Mouse (Mus musculus): Measurements from ENCODE around the gene Tet2. TPM values are rescaled to one million over a fixed set of nuclear protein-coding genes. Genes with fewer than 3 reads are reported as not detected.
A peak's percentile ranks its signal among the peaks of the same experiment; 100 is the strongest.
"Not testable (repeated sequence)": the region's sequence is repeated elsewhere in the genome, so short reads cannot be mapped to it uniquely, and the experiment has no call there.

Tet2 gene
- polyA plus RNA-seq, 1 experiment from 2014 or later, result 28.3 TPM

- peak; percentile 96 for ATAC-seq (ENCODE audit: low FRiP score)
- WGBS, result under 1% methylated on average over 37 of the region's 52 CpGs
Measured at GRCm38 (mm10) chr3:133544131-133544550, 798 bp downstream of the Tet2 start.

GRCm38 (mm10) chr3:133543101-133544020 lies 1.6 kb downstream of the Tet2 start:
- H3K9me3 ChIP-seq (replicated peaks), result 0 out of 2 replicates have a peak, but pooled peaks cover 3% of the 10 kb centered on the region
- 1% methylated on average over 21 of the region's 21 CpGs for WGBS
- H3K27me3 ChIP-seq, result no peaks in the 10 kb centered on the region
- peak overlapping the region; percentile 64 for H3K4me2 ChIP-seq (replicated peaks)
- H3K27ac ChIP-seq, result peak overlapping the region; percentile 89
- H3K36me3 ChIP-seq, result peaks cover 4% of the 10 kb centered on the region
- ATAC-seq (ENCODE audit: low FRiP score), result peak; percentile 33
- peak overlapping the region; percentile 89 for H3K9ac ChIP-seq
- H3K4me3 ChIP-seq, result peak overlapping the region; percentile 85
- peaks cover 16% of the 10 kb centered on the region for H3K4me1 ChIP-seq

More at GRCm38 (mm10) chr3:133544131-133544550, 798 bp downstream of the Tet2 start:
- peak overlapping the region; percentile 85 for H3K4me3 ChIP-seq
- H3K9ac ChIP-seq, result peak overlapping the region; percentile 89
- no peaks in the 10 kb centered on the region for H3K27me3 ChIP-seq
- H3K4me1 ChIP-seq, result peaks cover 16% of the 10 kb centered on the region
- H3K4me2 ChIP-seq (replicated peaks), result peak overlapping the region; percentile 64
- no peaks in the 10 kb centered on the region for H3K36me3 ChIP-seq
- H3K27ac ChIP-seq, result peak overlapping the region; percentile 89
- no peaks in the 10 kb centered on the region for H3K9me3 ChIP-seq (replicated peaks)

- ATAC-seq (ENCODE audit: low FRiP score), result no peak
- no peaks in the 10 kb centered on the region for H3K27me3 ChIP-seq
- H3K36me3 ChIP-seq, result peaks cover 13% of the 10 kb centered on the region
- H3K9me3 ChIP-seq (replicated peaks), result 0 out of 2 replicates have a peak, but pooled peaks cover 3% of the 10 kb centered on the region
- 0 out of 2 replicates have a peak overlapping the region, but pooled peaks have one; percentile 4 for H3K4me3 ChIP-seq
- H3K9ac ChIP-seq, result no peak overlapping the region
- peaks cover 16% of the 10 kb centered on the region for H3K4me1 ChIP-seq
- H3K27ac ChIP-seq, result no peak overlapping the region
- H3K4me2 ChIP-seq (replicated peaks), result peak overlapping the region; percentile 64
Measured at GRCm38 (mm10) chr3:133542084-133542483, 2.9 kb downstream of the Tet2 start.

GRCm38 (mm10) chr3:133541000-133541399 lies 3.9 kb downstream of the Tet2 start:
- H3K9me3 ChIP-seq (replicated peaks), result 0 out of 2 replicates have a peak, but pooled peaks cover 3% of the 10 kb centered on the region
- no peak for ATAC-seq (ENCODE audit: low FRiP score)
- H3K27me3 ChIP-seq, result no peaks in the 10 kb centered on the region
- peaks cover 17% of the 10 kb centered on the region for H3K36me3 ChIP-seq
- no peak overlapping the region for H3K4me2 ChIP-seq (replicated peaks)
- H3K27ac ChIP-seq, result no peak overlapping the region
- H3K4me1 ChIP-seq, result peaks cover 16% of the 10 kb centered on the region
- no peak overlapping the region for H3K4me3 ChIP-seq
- H3K9ac ChIP-seq, result no peak overlapping the region

- Histone ChIP-seq H3K27me3 (no peaks in the 10 kb centered on the region), H3K4me1 (peaks cover 12% of the 10 kb centered on the region), H3K4me2 (replicated peaks) (no peak overlapping the region), H3K36me3 (peaks cover 17% of the 10 kb centered on the region), H3K27ac (no peak overlapping the region), H3K9ac (no peak overlapping the region), H3K9me3 (replicated peaks) (0 out of 2 replicates have a peak, but pooled peaks cover 3% of the 10 kb centered on the region), H3K4me3 (no peak overlapping the region)
- 84% methylated on average over 4 of the region's 4 CpGs for WGBS
- ATAC-seq (ENCODE audit: low FRiP score), result no peak
Measured at GRCm38 (mm10) chr3:133539991-133540390, 4.9 kb downstream of the Tet2 start.

GRCm38 (mm10) chr3:133538499-133538898 lies 6.4 kb downstream of the Tet2 start:
- H3K4me1 ChIP-seq, result peaks cover 20% of the 10 kb centered on the region
- H3K9ac ChIP-seq; H3K27me3 ChIP-seq; ATAC-seq (ENCODE audit: low FRiP score); H3K4me3 ChIP-seq; H3K27ac ChIP-seq; H3K9me3 ChIP-seq (replicated peaks); H3K4me2 ChIP-seq (replicated peaks): not testable (repeated sequence)
- WGBS, result 96% methylated on average over 4 of the region's 4 CpGs
- peaks cover 17% of the 10 kb centered on the region for H3K36me3 ChIP-seq

GRCm38 (mm10) chr3:133535644-133536043 lies 9.3 kb downstream of the Tet2 start:
- Histone ChIP-seq H3K9me3 (replicated peaks) (0 out of 2 replicates have a peak, but pooled peaks cover 3% of the 10 kb centered on the region), H3K27me3 (no peaks in the 10 kb centered on the region), H3K9ac (no peak overlapping the region), H3K4me3 (no peak overlapping the region), H3K4me2 (replicated peaks) (no peak overlapping the region), H3K27ac (no peak overlapping the region), H3K36me3 (peaks cover 17% of the 10 kb centered on the region), H3K4me1 (peaks cover 11% of the 10 kb centered on the region)
- 87% methylated on average over 6 of the region's 6 CpGs for WGBS
- no peak for ATAC-seq (ENCODE audit: low FRiP score)

- H3K4me3 ChIP-seq, result no peak overlapping the region
- H3K27ac ChIP-seq, result no peak overlapping the region
- H3K9ac ChIP-seq, result no peak overlapping the region
- 0 out of 2 replicates have a peak, but pooled peaks cover 3% of the 10 kb centered on the region for H3K9me3 ChIP-seq (replicated peaks)
- peaks cover 17% of the 10 kb centered on the region for H3K36me3 ChIP-seq
- H3K27me3 ChIP-seq, result no peaks in the 10 kb centered on the region
- no peak for ATAC-seq (ENCODE audit: low FRiP score)
- no peak overlapping the region for H3K4me2 ChIP-seq (replicated peaks)
- H3K4me1 ChIP-seq, result peaks cover 8% of the 10 kb centered on the region
- 16% methylated on average over 6 of the region's 6 CpGs for WGBS
Measured at GRCm38 (mm10) chr3:133534066-133534465, 10.9 kb downstream of the Tet2 start.

GRCm38 (mm10) chr3:133533272-133533995 lies 11.5 kb downstream of the Tet2 start:
- H3K36me3 ChIP-seq, result 0 out of 2 replicates have a peak, but pooled peaks cover 13% of the 10 kb centered on the region
- WGBS, result 56% methylated on average over 11 of the region's 11 CpGs
- ATAC-seq (ENCODE audit: low FRiP score), result no peak
- no peak overlapping the region for H3K4me2 ChIP-seq (replicated peaks)
- no peaks in the 10 kb centered on the region for H3K9me3 ChIP-seq (replicated peaks)
- no peak overlapping the region for H3K27ac ChIP-seq
- peaks cover 8% of the 10 kb centered on the region for H3K4me1 ChIP-seq
- H3K27me3 ChIP-seq, result no peaks in the 10 kb centered on the region
- no peak overlapping the region for H3K4me3 ChIP-seq
- no peak overlapping the region for H3K9ac ChIP-seq

- 68% methylated on average over 3 of the region's 3 CpGs for WGBS
Measured at GRCm38 (mm10) chr3:133532806-133533205, 12.1 kb downstream of the Tet2 start.

GRCm38 (mm10) chr3:133532252-133532651 lies 12.7 kb downstream of the Tet2 start:
- Histone ChIP-seq H3K4me1 (peaks cover 8% of the 10 kb centered on the region), H3K9me3 (replicated peaks) (no peaks in the 10 kb centered on the region), H3K27ac (no peak overlapping the region), H3K9ac (no peak overlapping the region), H3K27me3 (no peaks in the 10 kb centered on the region), H3K4me2 (replicated peaks) (no peak overlapping the region), H3K4me3 (no peak overlapping the region), H3K36me3 (0 out of 2 replicates have a peak, but pooled peaks cover 4% of the 10 kb centered on the region)
- ATAC-seq (ENCODE audit: low FRiP score), result no peak
- 84% methylated on average over 6 of the region's 6 CpGs for WGBS

More at GRCm38 (mm10) chr3:133532806-133533205, 12.1 kb downstream of the Tet2 start:
- Histone ChIP-seq H3K4me2 (replicated peaks) (no peak overlapping the region), H3K9ac (no peak overlapping the region), H3K27me3 (no peaks in the 10 kb centered on the region), H3K9me3 (replicated peaks) (no peaks in the 10 kb centered on the region), H3K4me3 (no peak overlapping the region), H3K27ac (no peak overlapping the region), H3K36me3 (0 out of 2 replicates have a peak, but pooled peaks cover 9% of the 10 kb centered on the region), H3K4me1 (peaks cover 8% of the 10 kb centered on the region)
- ATAC-seq (ENCODE audit: low FRiP score), result no peak

GRCm38 (mm10) chr3:133531101-133531500 lies 13.8 kb downstream of the Tet2 start:
- 87% methylated on average over 2 of the region's 2 CpGs for WGBS
- no peak overlapping the region for H3K9ac ChIP-seq
- H3K4me3 ChIP-seq, result no peak overlapping the region
- ATAC-seq (ENCODE audit: low FRiP score), result no peak
- no peak overlapping the region for H3K4me2 ChIP-seq (replicated peaks)
- H3K4me1 ChIP-seq, result peaks cover 8% of the 10 kb centered on the region
- no peaks in the 10 kb centered on the region for H3K27me3 ChIP-seq
- no peaks in the 10 kb centered on the region for H3K9me3 ChIP-seq (replicated peaks)
- H3K36me3 ChIP-seq, result no peaks in the 10 kb centered on the region
- H3K27ac ChIP-seq, result no peak overlapping the region
